Mouse (Mus musculus) thymus, adult 2 months (tissue): ENCODE data around the gene Cdhr2. TPM values are rescaled to one million over a fixed set of nuclear protein-coding genes. Genes with fewer than 3 reads are reported as not detected.

ENCODE experiments used
- DNase-seq: peaks from one replicate; pipeline ENCODE4 v3.0.0; 2021
- H3K27ac ChIP-seq: fragments of 200-500 bp; 2 replicates; pipeline ENCODE4 v1.5.1; 2012; ENCODE audit warnings: low read length, control low read depth; ENCODE audit not compliant: control insufficient read depth, insufficient read depth
- H3K27me3 ChIP-seq: fragments of 200-500 bp; 2 replicates; pipeline ENCODE4 v1.6.1; 2012; ENCODE audit warnings: mild to moderate bottlenecking, low read length, moderate library complexity, mixed read lengths; ENCODE audit not compliant: control insufficient read depth, insufficient read depth
- H3K36me3 ChIP-seq: fragments of 200-500 bp; 2 replicates; pipeline ENCODE4 v1.6.1; 2012; ENCODE audit warnings: mild to moderate bottlenecking, low read length, moderate library complexity; ENCODE audit not compliant: control insufficient read depth, insufficient read depth
- H3K4me1 ChIP-seq: fragments of 200-500 bp; replicated peaks from 2 replicates; pipeline ENCODE4 v1.6.1; 2012; ENCODE audit warnings: low read length; ENCODE audit not compliant: control insufficient read depth, insufficient read depth
- H3K4me3 ChIP-seq: fragments of 200-500 bp; 2 replicates; pipeline ENCODE4 v1.5.1; 2012; ENCODE audit warnings: mild to moderate bottlenecking, low read length, control low read depth, moderate library complexity; ENCODE audit not compliant: control insufficient read depth, insufficient read depth
- CTCF ChIP-seq: fragments of 200-500 bp; IDR thresholded peaks from 2 replicates; pipeline ENCODE4 v1.5.1; 2012; ENCODE audit warnings: mild to moderate bottlenecking, control low read depth, low read length, moderate library complexity, borderline replicate concordance; ENCODE audit not compliant: control insufficient read depth, poor library complexity, insufficient read depth; ENCODE audit errors: extremely low read depth
- POLR2A ChIP-seq: fragments of 200-500 bp; IDR thresholded peaks from 2 replicates; pipeline ENCODE4 v1.6.1; 2012; ENCODE audit warnings: mild to moderate bottlenecking, low read length, control low read depth, moderate library complexity; ENCODE audit not compliant: control insufficient read depth, poor library complexity, insufficient read depth; ENCODE audit errors: extremely low read depth
- WGBS: fragments of 180-500 bp; shearing (Covaris S2); methylation state at CpG from one replicate; pipeline ENCODE4 v1.1.7; 2018; 5-methylcytosine and 5-hydroxymethylcytosine counted together
- polyA plus RNA-seq: library from polyadenylated mRNA; depleted of rRNA; stranded (reverse); fragments of >200 nt; gene quantifications from 2 replicates; pipeline ENCODE4 v1.2.3, GENCODE M21; 2012

Gene Cdhr2
- polyA plus RNA-seq, 1 experiment: 1.3 TPM

DNA sequence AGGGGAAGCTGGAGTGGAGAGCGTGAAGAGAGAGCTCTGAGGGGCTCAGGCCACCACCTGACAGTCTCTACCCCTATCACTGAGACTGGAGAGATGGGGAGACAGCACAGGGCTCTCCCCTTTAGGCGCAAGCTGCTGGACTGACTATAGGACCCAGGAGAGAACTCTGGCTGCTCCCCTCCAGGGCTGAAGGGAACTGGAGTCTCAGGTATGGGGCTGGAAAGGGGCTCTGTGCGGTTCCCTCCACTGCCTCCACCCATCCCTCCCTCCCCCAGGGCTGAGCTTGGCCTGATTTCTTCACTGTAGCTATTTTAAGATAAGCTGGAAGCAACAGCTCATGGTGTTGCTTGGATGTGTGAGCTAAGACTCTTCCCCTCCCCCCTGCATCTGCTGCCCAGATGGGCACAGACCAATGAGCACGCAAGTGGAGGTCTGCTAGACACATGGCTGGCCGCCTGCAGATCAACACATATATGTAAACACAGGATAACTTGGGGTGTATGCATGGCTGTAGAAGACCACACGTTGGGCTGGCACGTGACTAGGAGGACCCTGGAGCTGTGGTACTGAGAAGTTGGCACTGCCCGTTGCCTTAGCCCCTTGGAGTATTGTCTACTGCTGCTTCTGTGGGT, 59.0 kb downstream of the Cdhr2 start:
- WGBS: 75% methylated on average over 8 of the region's 8 CpGs

DNA sequence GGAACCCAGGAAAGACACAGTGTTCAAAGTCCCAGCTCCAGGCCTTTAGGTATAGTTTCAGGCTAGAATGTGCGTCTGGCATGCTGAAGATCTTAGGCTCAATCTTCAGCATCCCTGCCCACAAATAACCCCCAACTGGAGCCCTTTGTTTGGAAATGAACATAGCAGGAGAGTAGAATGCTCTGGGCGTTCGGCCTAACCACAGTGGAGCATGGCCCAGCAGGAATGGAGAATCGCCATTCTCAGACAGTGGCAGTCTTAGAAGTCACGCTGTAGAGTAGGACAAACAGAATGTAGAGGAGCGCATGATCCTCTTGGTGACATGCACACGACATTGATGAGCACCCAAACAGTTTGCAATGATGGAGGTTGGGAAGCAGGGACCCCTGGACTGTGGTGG, 59.6 kb downstream of the Cdhr2 start:
- no peak for DNase-seq
- TF ChIP-seq CTCF: no peak
- no peak for TF ChIP-seq POLR2A
- H3K27me3 ChIP-seq: peaks cover 7% of the 10 kb centered on the region; the same call in 1 of the 2 replicates
- H3K4me1 ChIP-seq: peaks cover 9% of the 10 kb centered on the region
- no peaks in the 10 kb centered on the region for H3K36me3 ChIP-seq
- H3K4me3 ChIP-seq: no peak overlapping the region
- WGBS: 87% methylated on average over 7 of the region's 7 CpGs
- H3K27ac ChIP-seq: no peak overlapping the region

More for the DNA sequence above, 59.0 kb downstream of the Cdhr2 start:
- H3K36me3 ChIP-seq: no peaks in the 10 kb centered on the region
- no peak overlapping the region for H3K4me3 ChIP-seq
- H3K4me1 ChIP-seq: peaks cover 6% of the 10 kb centered on the region
- H3K27ac ChIP-seq: no peak overlapping the region
- no peak for DNase-seq
- TF ChIP-seq POLR2A: no peak
- no peak for TF ChIP-seq CTCF
- peaks cover under 1% of the 10 kb centered on the region; the same call in 1 of the 2 replicates for H3K27me3 ChIP-seq

DNA sequence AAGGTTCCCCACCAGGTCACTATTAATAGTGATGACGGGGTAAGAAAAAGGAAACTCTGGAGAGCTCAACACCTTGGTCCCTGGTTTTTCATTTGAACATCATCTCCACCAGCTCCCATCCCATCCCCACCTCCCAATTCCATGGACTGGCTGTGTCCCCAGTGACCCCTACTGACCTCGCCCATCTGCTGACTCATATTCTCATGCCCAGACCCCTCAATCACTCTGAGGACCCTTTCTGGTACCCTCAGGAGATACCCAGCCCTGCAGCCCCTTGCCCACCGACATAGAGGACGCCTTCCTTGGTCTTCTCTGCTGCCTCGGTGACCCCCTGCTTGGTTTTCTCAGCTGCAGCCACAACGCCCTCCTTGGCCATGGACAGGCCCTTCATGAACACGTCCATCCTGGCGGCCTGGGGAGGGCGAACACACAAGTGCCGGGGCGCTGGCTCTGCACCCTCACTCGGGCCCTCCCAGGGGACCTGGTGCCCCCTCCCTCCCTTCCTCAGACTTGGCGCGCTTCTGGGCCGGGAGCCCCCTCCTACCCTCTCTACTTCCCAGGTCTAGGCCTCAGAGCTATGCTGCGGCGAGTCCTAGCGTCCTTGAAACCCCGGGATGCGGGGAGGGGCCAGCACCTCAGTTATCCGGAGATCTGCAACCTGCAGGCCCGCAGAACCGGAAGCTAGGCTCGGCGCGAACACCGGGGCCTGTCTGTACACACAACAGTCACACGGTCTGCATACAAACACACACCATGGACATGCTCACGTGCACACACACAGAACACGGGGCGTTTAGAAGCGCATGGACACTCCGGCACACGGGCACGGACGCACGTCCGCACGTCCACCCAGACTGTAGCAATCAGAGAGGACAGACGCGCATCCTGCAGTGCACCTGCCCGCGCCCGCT, 64.3 kb downstream of the Cdhr2 start:
- no peak for DNase-seq
- WGBS: 8% methylated on average over 44 of the region's 44 CpGs
- H3K4me3 ChIP-seq: peak overlapping the region; percentile 24; the same call in 1 of the 2 replicates
- H3K27ac ChIP-seq: no peak overlapping the region
- peaks cover 7% of the 10 kb centered on the region; the same call in 1 of the 2 replicates for H3K4me1 ChIP-seq
- TF ChIP-seq POLR2A: no peak
- TF ChIP-seq CTCF: no peak
- peaks cover 10% of the 10 kb centered on the region; the same call in 1 of the 2 replicates for H3K27me3 ChIP-seq
- no peaks in the 10 kb centered on the region for H3K36me3 ChIP-seq

DNA sequence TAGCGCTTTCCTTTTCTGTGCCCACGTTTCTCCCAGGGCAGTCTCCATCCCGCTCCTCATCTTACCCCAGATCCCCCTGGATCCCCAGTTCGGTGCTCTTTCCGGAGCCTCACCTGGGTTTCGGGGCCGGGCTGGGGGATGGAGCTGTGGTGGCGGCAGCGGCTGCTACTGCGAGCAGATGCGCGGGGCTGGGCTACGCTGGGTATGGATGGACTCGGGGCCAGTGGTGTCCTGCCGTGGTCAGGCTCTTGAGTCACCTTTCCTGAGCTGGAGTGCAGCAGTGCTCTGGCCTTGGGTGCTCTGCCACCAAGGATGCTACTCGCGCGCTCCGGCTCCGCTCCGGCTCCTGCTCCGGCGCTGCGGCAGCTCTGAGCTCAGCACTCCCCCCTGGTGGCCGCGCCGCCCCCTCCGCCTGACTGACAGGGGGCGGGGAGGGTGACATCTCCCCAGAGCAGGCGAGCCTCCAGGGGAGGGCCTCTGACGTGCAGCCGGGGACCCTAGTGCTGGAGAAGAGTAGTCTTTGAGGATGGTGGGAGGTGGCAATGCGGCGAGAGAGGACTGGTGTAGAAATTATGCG, 65.0 kb downstream of the Cdhr2 start, which contains the start of gene Sncb:
Gene Sncb, minus strand, starts transcription at position 404 of the 577 bp plus-strand sequence.
- Histone ChIP-seq H3K4me3 (peak within 1 kb of the TSS; percentile 24; the same call in 1 of the 2 replicates), H3K27ac (no peak within 1 kb of the TSS), H3K27me3 (peaks cover 10% of the 10 kb centered on the region; the same call in 1 of the 2 replicates), H3K36me3 (no peaks in the 10 kb centered on the region), H3K4me1 (peaks cover 7% of the 10 kb centered on the region; the same call in 1 of the 2 replicates)
- 3% methylated on average over 35 of the region's 35 CpGs for WGBS
- peak; percentile 69 for DNase-seq
- TF ChIP-seq POLR2A: no peak
- TF ChIP-seq CTCF: peak; percentile 80; the same call in 1 of the 2 replicates

DNA sequence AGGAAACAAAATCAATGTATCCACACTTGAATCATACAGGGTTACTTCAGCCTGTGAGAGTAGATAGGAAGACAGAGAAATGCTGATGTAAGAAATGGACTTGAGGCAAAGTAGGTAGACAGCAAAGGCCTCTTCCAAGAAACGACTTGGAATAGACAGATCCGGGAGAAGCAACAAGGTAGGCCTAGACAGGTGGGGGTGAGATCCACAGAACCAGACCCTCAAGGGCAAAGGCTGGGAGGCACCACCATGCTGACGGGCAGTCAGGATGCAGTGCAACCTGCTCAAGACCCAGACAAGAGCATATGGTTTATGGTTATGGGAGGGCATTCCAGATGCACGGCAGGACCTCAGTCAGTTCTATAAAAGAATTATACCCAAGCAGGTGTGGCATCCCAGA, 65.8 kb downstream of the Cdhr2 start:
- Histone ChIP-seq H3K36me3 (no peaks in the 10 kb centered on the region), H3K27me3 (peaks cover 10% of the 10 kb centered on the region; the same call in 1 of the 2 replicates), H3K4me3 (no peak overlapping the region), H3K4me1 (peaks cover 7% of the 10 kb centered on the region; the same call in 1 of the 2 replicates), H3K27ac (no peak overlapping the region)
- no peak for DNase-seq
- WGBS: 80% methylated on average over 4 of the region's 4 CpGs
- TF ChIP-seq POLR2A: no peak
- no peak for TF ChIP-seq CTCF

DNA sequence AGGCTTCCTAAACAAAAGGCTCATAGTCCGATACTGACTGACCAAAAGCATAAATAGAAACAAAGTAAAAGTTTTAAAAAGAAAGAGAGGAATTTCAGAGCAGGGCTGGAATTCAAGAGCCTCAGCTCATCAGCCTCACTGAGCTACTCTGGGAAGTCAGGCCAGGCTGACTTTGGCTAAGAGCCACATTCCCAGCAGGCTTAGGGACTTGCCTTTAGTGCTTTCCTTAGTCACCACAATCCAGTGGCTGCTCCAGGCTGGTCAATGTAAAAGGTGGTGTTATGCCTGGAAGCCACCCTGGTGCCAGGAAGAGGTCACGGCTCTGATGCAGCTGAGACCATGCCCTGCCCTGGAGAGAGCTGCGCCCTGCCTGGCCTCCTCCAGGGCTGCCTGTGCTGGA, 79.3 kb downstream of the Cdhr2 start:
- no peak for DNase-seq

More for the DNA sequence above, 79.3 kb downstream of the Cdhr2 start:
- Histone ChIP-seq H3K27me3 (no peaks in the 10 kb centered on the region), H3K27ac (no peak overlapping the region), H3K4me1 (no peaks in the 10 kb centered on the region), H3K36me3 (no peaks in the 10 kb centered on the region), H3K4me3 (no peak overlapping the region)
- WGBS: 88% methylated on average over 3 of the region's 3 CpGs
- TF ChIP-seq POLR2A: no peak
- TF ChIP-seq CTCF: no peak
